Mouse (Mus musculus): Measurements from ENCODE around the gene Smox.
A peak's percentile ranks its signal among the peaks of the same experiment; 100 is the strongest.

Gene Smox

GRCm38 (mm10) chr2:131486046-131486445, 5.2 kb upstream of the Smox start:
- DNase-seq, result no peak

DNA sequence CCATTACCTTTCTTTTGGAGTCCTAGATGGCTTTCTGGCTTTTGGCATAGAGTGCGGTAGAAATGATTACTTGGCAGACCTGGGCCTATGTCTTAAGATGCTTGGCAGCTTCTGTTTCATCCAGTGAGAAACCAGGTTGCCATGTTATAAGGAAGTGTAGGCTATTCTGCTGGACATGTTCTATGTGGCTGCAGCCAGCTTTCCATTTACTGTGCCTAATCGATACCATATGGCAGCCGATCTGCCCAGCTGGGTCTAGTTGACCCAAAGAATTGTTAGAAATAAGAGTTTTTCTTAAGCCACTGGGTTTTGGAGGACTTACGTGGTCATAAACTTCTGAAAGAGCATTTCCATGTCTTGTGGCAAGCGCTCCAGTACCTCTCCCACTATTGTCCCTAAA, 4.0 kb upstream of the Smox start:
- DNase-seq, result no peak

DNA sequence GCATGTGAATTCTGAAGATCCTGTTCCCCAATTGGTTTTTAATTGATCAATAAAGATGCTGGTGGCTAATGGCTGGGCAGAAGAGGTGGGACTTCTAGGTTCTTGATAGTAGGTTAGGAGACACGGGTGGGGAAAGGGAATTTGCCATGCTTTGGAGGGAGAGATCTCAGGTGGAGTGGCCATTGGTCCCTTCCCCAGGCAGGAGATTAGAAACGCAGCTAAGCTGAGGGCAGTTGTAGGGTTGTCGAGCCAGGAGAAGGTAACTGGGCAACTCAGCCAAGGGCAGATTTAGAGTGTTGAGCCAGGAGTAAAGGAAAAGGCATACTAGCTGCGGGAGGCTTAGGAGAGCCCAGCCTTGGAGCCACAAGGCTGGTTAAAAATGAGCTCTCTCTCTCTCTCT, 3.0 kb upstream of the Smox start:
- DNase-seq, result no peak

GRCm38 (mm10) chr2:131488870-131489269, 2.4 kb upstream of the Smox start:
- no peak for DNase-seq

- no peak for DNase-seq
These were observed 1.7 kb upstream of the Smox start for GRCm38 (mm10) chr2:131489591-131489990.

DNA sequence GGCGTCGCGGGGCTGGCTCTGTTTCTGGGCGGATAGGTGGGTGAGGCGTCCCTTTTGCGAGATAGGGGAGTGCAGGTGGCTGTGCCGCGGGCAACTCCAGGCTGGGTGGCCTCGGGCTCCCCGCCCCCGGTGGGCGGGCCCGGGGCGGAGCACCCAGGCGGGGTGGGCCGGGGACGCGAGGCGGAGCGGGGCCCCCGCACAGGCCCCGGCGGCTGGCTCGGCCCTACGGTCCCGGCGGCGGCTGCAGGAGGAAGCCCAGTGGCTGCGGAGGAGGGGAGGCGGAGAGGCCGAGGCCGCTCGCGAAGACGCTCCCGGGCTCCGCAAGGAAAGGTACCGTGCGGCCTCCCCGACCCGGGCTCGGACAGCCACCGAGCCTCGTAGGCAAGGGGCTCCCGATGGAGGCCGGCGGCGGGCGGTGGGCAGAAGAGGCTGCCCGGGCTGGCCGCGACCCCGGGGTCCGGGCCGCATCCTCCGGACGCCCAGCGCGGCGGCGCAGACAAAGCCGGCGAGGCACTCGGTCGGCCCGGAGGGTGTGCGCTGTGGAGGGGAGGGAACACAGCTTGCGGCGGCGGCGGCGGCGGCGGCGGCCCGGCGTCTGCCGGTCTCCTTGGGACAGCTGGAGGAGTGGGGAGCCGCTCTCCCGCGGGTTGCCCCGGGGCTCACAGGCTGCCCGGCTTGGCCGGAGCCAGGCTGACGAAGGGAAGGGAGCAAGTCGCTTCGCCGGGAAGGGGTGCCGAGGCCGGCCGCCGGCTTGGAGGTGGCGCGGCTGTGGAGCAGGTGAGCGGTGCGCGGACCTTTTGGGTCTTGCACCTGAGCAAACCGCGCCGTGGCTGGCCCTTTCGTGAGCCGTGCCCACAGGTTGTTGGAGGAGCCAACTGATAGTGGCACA, 655 bp downstream of the Smox start:
- DNase-seq, result peak; percentile 91

GRCm38 (mm10) chr2:131492596-131493139, 1.4 kb downstream of the Smox start:
- DNase-seq, result no peak

DNA sequence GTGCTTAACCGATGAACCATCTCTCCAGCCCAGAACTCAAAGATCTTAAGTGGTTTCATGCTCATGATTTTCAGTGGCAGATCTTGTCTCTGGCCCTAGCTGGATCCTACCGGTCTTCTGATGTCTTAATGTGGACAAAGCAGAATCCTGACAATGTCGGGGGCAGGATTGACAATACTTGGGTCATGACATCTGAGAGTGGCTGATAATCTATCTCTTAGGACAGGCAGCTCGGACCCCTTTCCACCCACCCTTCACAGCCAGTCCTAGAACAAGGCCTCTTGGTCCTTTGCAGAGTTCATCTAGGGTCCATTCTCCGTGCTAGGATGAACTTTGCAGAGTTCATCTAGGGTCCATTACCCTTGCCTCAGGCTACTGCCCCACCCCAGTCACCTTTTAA, 2.1 kb downstream of the Smox start:
- no peak for DNase-seq

DNA sequence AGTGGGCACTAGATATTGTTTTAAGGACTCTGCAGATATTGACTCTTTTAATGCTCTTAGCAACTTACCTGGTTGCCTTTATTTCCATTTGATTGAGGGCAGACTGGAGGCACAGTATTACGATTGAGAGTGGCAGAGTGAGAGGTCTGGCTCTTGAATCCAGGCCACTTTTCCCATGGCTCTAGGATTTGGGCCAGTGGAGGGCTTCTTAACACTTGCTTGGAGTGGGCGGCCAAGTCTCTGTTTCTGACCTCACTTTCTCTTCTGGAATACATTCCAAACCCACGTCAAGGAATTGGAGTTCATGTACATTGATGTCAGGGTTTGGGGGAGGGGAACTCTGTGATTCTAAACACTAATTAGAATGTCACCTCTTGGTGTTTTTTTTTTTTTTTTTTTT, 4.0 kb downstream of the Smox start:
- DNase-seq, result no peak

GRCm38 (mm10) chr2:131496125-131496820, 5.0 kb downstream of the Smox start:
- peak; percentile 25 for DNase-seq

DNA sequence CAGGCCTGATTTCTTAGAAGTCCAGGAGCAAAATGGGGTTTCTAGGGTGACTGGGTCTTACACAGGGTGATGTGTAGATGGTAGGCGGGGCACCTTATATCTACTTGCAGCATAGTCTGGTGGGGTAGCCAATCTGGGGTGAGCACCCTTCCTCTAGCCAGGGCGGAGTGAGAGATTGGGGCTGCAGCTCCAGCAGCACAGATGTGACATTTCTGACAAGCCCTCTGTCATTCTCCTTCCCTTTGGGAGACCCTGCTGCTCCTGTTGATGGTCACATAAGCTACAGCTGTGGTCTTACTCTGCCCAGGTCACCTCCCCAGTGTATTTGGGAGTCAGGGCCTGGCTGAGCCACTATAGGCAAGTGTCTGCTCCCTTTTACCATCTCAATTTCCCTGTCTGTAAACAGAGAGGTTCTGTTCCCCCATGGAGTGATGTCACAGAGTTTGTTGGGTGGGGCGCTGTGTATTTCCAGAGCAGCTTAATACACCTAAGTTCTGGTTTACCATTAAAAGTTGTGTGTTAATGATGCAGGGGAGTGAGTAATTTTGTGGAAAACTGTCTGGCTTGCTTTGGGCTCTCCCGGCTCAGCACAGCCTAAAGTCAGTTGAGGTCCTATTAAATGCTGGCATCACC, 6.0 kb downstream of the Smox start:
- DNase-seq, result no peak

DNA sequence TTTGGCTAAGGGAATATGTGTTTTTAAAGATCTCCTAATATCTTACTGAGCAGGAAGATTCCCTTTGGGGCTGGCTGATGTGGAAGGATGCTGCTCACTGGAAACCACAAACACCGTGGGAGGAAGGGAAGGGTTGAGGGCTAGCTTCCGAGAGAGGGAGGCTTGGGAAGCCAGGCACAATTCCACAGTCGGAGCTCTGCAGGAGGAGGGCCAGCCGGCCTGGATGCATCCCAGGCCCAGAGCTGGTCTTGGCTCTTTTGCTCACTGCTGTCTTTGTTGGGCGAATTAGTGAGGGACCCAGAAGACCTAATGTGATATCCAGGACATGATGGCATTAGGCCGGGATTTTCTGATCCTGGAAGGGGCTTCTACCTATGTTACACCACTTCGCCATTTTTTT, 6.9 kb downstream of the Smox start:
- DNase-seq, result no peak

GRCm38 (mm10) chr2:131499290-131499845, 8.1 kb downstream of the Smox start:
- DNase-seq, result peak; percentile 36

DNA sequence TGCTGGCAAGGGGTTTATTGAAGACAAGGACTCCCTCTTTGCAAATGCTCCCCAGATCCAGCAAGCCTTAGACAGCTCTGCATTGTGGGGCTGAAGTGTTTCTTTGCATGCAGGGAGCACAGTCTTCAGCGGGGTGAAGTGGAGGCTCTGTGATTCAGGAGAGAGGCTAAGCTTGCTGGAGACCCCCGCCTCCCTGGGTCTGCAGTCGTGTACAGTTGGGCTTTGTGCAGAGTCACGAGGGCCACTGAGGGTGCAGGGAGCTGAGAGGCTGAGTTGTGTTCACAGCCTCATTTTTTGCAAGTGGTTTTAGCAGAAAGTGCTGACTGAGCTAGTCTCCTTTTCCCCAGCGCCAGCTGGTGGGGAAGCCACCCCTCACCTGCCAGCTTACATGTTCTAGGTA, 10.6 kb downstream of the Smox start:
- no peak for DNase-seq

GRCm38 (mm10) chr2:131502561-131502960, 11.3 kb downstream of the Smox start:
- no peak for DNase-seq

DNA sequence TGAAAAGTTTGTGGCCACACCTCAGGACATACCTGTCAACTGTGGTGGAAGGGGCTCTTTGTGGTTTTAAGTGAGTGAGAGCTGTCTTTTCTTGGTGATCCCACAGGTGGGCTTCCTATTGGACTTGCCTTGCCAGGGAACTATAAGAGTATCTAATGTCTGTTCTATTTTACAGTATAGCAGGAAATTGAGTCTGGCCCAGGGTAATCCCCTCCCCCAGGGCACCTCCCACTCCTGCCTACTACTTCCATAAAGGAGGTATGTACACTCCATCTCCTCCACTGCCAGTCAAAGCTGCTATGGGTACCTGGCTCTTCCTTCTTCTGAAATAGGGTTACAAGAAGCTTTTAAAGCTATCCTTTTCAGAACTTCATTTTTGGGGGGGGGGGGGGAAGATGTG, 14.1 kb downstream of the Smox start:
- no peak for DNase-seq

DNA sequence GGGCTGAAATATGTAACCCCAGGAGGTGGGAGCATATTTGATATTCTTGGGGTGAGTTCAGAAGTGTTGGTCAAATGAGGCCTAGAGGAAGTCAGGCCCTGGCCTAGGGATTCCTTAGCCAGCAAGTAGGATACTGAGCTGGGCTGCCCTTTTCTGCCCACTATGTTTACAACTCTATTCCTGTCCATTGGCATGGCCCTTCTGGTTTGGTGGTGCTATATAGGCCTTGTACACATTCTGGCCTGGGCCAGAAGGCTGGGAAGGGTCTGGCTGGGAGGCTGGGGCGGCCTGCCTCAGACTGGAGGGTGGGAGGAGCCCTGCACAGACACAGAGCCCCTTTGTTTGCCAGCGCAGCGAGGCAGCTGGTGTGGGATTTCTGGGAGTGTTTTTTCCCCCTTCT, 15.1 kb downstream of the Smox start:
- no peak for DNase-seq

GRCm38 (mm10) chr2:131508501-131508900, 17.2 kb downstream of the Smox start:
- DNase-seq, result no peak

GRCm38 (mm10) chr2:131509671-131510313, 18.5 kb downstream of the Smox start:
- DNase-seq, result peak; percentile 69

- DNase-seq, result no peak
These were observed 19.2 kb downstream of the Smox start for GRCm38 (mm10) chr2:131510531-131510930.

GRCm38 (mm10) chr2:131513477-131513876, 22.2 kb downstream of the Smox start:
- DNase-seq, result no peak

GRCm38 (mm10) chr2:131514055-131514621, 22.8 kb downstream of the Smox start:
- DNase-seq, result no peak
